In the genomic region with DNA sequence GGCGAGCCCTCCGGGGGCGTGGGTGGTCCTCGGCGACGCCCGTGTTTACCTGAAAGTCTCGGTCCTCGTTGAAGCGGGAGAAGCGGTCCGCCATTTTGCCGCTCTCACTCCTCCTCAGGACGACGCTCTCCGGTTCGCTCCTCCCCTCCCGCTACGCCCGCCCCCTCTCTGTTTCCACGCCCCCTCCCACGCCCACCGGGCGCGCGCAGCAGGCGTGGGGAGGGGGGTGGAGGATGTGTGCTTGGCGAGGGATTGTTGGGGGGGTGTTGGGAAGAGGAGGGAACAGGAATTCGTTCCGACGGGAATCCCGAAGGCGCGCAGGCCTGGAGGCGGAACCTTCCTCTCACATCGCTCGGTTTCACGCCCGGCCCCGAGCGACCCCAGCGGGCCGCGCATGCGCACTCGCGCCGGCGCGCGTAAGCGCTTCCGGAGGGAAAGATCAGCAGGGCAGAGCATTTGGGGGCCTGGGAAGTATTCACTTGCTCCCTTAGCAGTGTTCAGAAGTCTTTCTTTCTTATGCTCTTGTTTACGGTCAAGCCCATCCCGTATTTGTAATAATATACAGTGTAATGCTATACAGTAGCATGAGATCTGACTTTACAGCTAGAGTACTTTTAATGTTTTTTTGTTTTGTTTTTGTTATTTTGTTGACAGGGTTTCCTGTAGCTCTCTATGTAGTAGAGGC, we compare ENCODE assay signal across 8 mouse cellular contexts. TPM values are rescaled to one million over a fixed set of nuclear protein-coding genes. Genes with fewer than 3 reads are reported as not detected.
A peak's percentile ranks its signal among the peaks of the same experiment; 100 is the strongest.
DNase-seq lines count a peak whose midpoint lies in the region; ATAC-seq and TF ChIP-seq lines count a peak whose summit lies in the region.

TSS of gene Gpatch8 (minus strand) at position 362 of the 685 bp plus-strand sequence.

- TF ChIP-seq CTCF in cortical plate, adult 2 months (IDR thresholded peaks at IDR 0.05; ENCODE audit: extremely low read depth, insufficient read depth, low read length), result no peak

- TF ChIP-seq POLR2A in cortical plate, adult 2 months (IDR thresholded peaks at IDR 0.05; ENCODE audit: extremely low read depth, insufficient read depth, low read length), result peak; percentile 91

- H3K9me3 ChIP-seq in megakaryocyte, embryonic 14.5 days, result no peaks in the 10 kb centered on the region

- H3K4me1 ChIP-seq in cortical plate, adult 2 months (ENCODE audit: control insufficient read depth, insufficient read depth, low read length), result peaks cover 6% of the 10 kb centered on the region; the same call in 1 of the 2 replicates
- H3K4me1 ChIP-seq in megakaryocyte, embryonic 14.5 days, result peaks cover 43% of the 10 kb centered on the region

- peak within 1 kb of the TSS; percentile 89 for H3K4me3 ChIP-seq in cortical plate, adult 2 months (ENCODE audit: insufficient read depth, low read length)
- H3K4me3 ChIP-seq in megakaryocyte, embryonic 14.5 days (replicated peaks), result peak within 1 kb of the TSS; percentile 94

- ATAC-seq in activated CD4-positive, CD25-positive, alpha-beta regulatory T cell, adult 4 months, result peak; percentile 88

- DNase-seq in gastrocnemius, adult 8-10 months (ENCODE audit: low spot score in 2 of 2), result peak; percentile 94 to 95
- peak; percentile 93 for DNase-seq in hindlimb bud, embryonic 11.5 days (ENCODE audit: extremely low spot score, low read depth, low spot score)
- DNase-seq in left cerebral cortex, adult 8-10 months (ENCODE audit: low spot score in 2 of 2), result peak; percentile 93 to 94
- DNase-seq in right cerebral cortex, postnatal 10 days (ENCODE audit: low spot score in 2 of 2), result peak; percentile 98
- peak; percentile 91 for DNase-seq in urinary bladder, postnatal 25 days (ENCODE audit: low spot score)

- H3K27ac ChIP-seq in cortical plate, adult 2 months (ENCODE audit: insufficient read depth, low read length), result peak within 1 kb of the TSS; percentile 87

- no peaks in the 10 kb centered on the region for H3K27me3 ChIP-seq in megakaryocyte, embryonic 14.5 days (replicated peaks)

- H3K36me3 ChIP-seq in megakaryocyte, embryonic 14.5 days (replicated peaks; ENCODE audit: low read length), result peaks cover 12% of the 10 kb centered on the region

RNA-seq across cellular contexts. Expression of gene Gpatch8, which starts in this region (rescaled TPM):
- polyA plus RNA-seq in activated CD4-positive, CD25-positive, alpha-beta regulatory T cell, adult 4 months (2017; shearing (Covaris generic)), result 10 to 100 TPM; 54.2 to 55.9 TPM
- 62.0 and 62.3 TPM in 2 replicates for polyA plus RNA-seq in cortical plate, adult 2 months (2012; rRNA removed)
- total RNA-seq in gastrocnemius, adult 8-10 months (2022), result 10 to 100 TPM; 17.7 to 24.0 (median 22.8) TPM
- 10 to 100 TPM; 53.4 to 64.9 (median 58.6) TPM for total RNA-seq in left cerebral cortex, adult 8-10 months (2022)
- polyA plus RNA-seq in megakaryocyte, embryonic 14.5 days (2012; ENCODE audit: insufficient read depth, low replicate concordance), result 5.7 and 12.6 TPM in 2 replicates

Comparison
In these comparisons a context has a peak if more than half of its experiments do, and no peak if none do; other contexts are left out.
1. Peak in every context shown above with its lines: DNase-seq, ATAC-seq, H3K4me3 ChIP-seq and H3K27ac ChIP-seq.